Mouse (Mus musculus): ENCODE measurements around the gene Slc7a9.

Slc7a9 gene

DNA sequence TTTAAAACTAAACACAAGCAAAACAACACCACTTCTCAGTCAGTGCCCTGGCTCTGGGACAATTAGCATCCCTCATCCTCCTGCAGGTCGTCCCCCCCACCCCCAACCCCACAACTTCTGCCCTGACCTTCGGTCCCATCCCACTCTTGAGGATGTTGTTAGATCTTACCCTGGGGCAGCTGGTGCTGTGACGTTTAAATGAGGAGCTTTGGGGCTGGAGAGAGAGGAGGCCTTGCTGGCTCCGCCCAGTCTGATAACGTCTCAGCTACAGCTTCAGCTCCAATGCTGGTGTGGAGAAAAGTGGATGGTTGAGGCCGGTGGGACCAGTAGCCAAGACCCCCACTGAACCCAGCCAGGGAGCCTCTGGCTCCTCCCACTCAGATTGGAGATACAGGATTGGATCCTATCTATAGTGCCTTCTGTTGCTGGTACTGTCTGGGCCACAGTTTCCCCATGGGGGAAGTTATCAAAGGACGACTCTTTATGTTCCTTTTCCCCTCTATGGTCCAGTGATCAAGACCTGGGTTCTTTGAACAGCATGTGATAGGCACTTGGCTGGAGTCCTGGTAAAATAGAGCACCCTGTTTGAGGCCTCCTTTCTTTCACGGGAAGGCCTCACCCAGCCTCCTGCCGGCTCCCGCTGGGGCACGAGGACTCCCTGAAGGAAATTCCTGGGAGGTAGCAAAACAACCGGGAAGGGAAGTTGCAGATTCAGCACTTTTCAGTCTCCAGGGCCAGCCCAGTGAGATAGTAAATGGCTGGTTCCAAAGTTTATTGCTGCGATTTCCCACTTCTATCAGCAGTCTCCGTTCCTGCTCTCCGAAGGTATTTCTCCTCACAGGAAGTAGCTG lies at the start of gene Slc7a9:
TSS of gene Slc7a9 (plus strand) at position 801 of the 851 bp plus-strand sequence.
- DNase-seq (ENCODE audit: low spot score) = no peak

DNA sequence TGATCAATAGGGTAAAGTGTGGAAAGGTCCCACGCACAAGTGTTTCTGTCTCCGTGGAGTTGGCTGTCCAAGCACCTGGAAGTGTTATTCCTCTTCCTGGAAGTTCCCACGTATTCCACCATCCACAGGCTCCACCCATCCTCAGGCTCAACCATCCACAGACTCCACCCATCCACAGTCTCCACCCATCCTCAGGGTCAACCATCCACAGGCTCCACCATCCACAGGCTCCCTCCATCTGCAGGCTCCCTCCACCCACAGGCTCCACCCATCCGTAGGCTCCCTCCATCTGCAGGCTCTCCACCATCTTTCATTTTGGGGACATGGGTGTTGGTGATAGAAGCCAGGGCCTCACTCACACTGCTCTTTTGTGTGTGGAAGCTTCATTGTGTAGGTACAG lies 47.4 kb upstream of the Slc7a9 start:
- no peak for DNase-seq (ENCODE audit: low spot score)

DNA sequence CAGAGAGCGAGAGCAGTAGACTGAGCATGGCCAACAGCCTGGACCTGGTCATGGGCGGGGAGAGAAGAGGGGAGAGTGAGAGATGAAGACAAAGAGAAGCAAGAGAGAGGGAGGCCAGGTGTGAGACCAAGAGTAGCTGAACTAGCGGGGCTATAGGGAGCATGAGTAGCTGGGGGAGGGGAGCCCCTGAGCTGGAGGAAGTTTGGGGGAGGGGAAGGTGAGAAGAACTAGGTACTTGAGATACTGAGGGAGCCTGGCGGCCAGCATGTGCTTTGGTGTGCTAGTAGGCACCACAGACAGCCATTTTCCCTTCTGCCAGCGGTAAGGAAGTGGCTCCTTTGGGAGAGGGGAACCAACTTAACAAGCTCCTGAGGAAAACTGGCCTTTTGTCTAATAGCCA lies 33.4 kb upstream of the Slc7a9 start:
- no peak for DNase-seq (ENCODE audit: low spot score)

DNA sequence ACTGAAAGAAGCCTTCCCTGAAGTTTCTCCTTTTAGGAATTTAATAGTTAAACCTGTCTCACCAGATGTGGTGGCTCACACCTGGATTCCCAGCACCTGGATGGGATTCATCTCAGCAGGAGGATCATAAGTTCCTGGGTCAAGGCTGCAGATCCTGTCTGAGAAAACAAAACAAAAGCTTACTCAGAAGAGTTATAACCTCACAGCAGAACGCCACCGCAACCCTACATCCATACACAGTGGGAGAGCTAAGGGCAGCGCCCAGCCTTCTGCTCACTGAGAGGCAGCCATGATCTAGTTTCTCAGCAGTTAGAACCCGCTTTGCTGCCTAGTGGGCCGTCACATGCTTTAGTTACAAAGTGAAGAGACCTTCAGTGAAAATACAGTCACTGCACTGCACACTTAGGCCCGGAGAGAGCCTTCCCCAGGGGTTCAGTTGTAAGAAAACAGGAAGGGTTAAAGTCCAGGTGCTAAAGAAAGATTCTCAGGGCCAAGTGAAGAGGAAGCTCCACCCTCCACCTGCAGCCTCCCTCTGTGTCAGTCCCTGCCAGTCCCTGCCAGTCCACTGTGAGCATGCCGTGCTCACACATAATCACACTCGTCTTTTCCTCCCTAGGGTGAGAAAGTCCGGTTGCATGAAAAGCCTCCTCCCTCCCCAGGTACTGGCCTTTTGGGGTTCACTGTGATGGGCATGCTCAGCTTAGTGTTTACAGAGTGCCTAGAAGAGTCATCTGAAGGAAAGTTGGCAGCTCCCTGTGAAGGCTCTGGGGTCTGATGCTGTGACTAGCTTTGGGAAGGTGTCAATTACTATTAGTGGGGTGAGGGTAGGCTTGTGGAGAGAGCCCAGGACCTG lies 32.6 kb upstream of the Slc7a9 start:
- no peak for DNase-seq (ENCODE audit: low spot score)

DNA sequence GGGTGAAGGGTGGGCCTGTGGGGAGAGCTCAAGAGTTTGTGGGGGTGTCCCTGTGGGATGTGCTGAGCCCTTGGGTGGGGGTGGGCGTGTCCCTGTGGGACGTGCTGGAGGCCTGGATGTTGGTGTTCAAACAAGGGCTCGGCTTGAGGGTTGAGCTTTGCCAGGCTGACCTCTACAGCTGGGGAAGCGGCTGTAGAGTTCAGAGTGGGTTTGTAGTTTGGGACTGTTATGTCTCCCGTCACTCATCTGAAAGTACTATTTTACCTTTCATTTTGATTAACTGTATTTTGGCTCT lies 32.0 kb upstream of the Slc7a9 start:
- DNase-seq (ENCODE audit: low spot score) = no peak

DNA sequence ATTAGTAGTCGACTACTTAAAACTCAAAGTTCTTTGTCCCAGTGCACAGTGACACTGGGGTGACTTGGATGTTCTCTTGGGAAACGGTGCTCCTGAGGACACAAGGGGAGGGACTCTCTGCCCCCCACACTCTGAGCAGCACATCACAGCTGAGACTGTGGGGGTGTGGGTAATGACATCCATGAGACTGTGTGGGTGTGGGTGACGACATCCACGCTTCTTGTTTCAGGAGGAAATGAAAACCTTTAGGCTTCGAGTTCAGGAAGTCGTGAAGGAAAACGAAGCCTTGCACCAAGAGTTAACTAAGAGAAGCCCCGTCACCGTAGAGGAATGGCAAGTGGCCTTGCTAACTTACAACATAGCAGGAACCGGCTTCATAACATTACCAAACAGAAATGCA lies 25.5 kb upstream of the Slc7a9 start:
- DNase-seq (ENCODE audit: low spot score) = no peak

DNA sequence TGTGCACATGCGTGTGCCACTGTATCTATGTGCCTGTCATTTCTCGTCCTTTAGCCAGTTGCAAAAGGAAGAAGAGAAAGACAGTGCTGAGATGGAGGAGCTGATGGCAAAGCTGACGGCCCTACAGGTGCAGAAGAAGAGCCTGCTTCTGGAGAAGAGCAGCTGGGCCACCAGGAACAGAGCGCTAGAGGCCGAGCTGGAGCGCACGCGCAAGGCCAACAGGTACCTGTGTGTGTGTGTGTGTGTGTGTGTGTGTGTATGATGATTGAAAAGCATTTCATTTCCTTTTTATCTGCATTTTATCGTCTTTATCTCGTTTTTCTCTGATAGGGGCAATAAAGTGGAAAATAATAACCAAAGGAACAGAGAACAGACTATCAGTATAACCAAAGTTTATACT lies 20.4 kb upstream of the Slc7a9 start:
- DNase-seq (ENCODE audit: low spot score) = no peak

DNA sequence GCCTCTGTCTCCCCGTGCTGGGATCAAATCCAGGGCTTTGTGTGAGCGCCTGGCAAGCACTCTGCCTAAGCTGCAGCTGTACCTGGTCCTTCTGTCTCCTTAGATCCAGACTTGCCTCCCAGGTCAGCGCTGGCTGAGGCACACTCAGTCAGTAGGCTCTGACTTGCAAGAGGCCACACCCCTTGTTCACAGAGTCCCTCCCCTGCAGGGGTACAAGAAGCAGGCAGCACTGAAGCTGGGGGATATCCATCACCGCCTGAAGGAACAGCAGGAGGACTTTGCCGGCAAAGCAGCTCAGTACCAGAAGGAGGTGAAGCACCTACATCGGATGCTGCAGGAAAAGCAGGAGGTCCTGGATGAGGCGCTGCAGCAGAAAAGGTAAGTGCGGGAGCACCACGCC lies 13.3 kb upstream of the Slc7a9 start:
- no peak for DNase-seq (ENCODE audit: low spot score)

DNA sequence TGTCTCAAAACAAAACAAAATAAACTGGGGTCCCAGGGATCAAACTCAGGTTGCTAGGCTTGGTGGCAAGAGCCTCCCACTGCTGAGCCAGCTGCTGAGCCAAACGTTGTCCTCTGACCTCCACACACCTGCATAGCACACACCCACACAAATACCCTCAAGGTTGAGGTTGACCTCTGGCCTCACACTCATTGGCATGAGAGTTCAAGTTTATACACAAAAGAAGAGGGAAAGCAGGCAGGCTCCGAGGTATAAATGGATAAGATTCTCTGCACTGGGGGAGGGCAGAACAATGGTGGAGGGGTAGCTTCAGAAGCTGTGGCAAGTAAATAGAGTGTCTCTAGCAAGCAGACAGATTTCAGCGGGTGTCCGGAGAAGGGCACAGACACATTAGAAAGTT lies 1.1 kb upstream of the Slc7a9 start:
- no peak for DNase-seq (ENCODE audit: low spot score)

DNA sequence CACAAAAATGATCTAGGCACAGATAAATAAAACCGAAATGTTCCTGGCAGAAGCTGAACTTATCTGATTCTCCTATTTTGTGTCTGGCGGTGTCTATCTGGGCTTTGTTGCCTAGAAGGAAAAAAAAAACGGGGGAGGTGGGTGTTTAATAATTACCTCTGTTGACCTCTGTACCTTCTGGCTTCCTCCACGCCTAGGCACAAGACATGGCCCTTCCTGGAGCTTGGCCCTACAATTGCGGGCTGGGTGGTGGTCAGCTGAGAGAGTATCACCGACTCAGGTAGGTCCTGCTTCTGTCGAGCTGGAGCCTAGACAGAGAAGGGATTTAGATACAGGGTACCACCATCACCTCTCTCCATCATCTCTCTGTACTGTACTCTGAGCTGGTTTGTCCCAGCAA lies 271 bp downstream of the Slc7a9 start:
- DNase-seq (ENCODE audit: low spot score) = no peak

DNA sequence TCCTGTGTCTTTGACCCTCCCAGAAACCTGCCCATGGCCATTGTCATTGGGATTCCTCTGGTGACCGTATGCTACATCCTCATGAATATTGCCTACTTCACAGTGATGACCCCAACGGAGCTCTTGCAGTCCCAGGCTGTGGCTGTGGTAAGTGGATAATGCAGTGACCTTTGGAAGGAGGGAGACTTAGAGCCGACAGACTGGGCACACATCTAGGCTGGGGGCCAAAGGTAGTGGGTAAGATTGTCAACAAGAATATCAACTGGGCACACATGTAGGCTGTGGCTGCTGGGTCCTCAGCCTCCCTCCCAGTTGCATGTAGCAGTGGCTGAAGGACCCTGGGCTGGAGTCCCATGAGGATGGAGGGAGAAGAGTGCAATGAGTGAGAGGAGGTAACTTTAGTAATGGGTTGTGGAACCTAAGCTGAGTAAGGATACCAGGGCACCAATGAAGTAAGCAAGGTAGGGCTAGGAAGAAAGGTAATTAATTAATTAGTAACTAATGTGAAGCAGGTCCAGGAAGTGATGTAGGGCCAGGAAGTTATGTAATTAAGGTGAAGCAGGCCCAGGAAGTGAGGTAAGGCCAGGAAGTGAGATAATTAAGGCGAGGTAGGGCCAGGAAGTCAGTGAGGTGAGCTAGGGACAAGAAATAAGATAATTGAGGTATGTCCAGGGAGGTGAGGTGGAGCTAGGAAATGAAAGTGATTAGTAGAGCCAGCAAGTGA lies 7.7 kb downstream of the Slc7a9 start:
- DNase-seq (ENCODE audit: low spot score) = no peak

DNA sequence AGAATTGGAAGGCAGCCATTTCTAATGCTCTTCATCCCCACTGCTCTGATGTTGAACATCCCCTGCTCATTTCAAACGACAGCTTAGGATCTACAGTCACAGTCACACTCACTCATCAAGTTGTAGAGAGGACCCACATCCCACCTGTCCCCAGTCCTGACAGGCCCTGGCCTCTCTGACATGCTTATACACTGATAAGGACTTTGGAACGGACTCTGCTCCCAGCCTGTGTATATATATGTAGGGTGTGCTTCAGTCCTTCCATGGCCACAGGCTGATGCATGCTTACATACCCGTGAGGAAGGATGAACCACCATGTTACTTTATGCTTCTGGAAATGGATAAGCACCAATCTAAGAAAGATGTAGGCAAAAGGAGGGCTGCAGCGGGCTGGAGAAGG lies 12.4 kb downstream of the Slc7a9 start:
- DNase-seq (ENCODE audit: low spot score) = no peak

DNA sequence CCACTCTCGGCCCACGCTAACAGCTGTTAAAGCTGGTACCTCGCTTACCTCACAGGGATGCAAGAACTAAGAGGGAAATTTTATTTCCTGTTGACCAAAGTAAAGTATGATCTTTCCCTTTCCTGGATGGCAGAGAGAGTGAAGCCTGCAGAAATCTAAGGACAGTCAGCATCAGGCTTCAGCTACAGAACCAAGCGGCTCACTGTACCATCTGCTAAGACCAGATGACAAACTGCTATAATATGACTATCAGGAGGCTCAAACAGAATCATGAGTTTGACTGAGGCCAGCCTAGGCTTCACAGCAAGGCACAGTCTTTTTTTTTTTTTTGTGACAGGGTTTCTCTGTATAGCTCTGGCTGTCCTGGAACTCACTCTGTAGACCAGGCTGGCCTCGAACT lies 16.4 kb downstream of the Slc7a9 start:
- no peak for DNase-seq (ENCODE audit: low spot score)

DNA sequence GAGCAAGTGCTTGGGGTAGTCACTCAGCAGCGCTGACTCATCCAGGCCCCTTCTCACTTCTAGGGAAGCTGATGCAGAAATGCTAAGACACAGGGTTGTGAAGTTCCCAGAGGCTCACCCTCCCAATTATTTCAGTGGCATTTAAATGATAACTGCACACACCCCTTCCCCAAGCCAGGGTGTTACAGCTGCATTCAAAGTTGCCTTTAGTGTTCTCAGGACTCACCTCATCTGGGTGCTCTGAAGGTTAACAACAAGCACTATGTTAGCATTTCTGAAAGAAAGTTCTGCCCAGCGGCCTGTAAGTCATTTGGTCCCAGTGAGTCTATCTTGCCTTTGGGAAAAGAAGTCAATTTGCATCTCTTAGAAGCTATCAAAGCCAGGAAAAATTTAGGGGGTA lies 19.3 kb downstream of the Slc7a9 start:
- no peak for DNase-seq (ENCODE audit: low spot score)

DNA sequence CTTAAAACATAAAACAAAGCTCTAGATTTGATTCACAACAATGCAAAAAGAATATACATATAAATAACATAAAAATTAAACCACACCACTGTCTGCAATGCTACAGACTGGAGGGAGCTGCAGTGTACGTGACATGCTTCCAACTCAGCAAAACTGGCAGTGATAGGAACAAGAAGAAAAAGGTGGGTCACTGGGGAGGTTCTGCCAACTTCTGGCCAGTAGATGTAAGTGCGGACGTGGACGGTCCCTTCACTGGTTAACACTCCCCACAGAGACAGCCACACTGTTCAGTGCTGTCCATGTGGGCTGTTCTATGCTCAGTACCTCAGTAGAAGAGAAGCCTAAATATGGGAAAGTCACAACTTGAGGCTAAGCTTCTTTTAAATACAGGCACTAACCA lies 22.2 kb downstream of the Slc7a9 start:
- DNase-seq (ENCODE audit: low spot score) = no peak

DNA sequence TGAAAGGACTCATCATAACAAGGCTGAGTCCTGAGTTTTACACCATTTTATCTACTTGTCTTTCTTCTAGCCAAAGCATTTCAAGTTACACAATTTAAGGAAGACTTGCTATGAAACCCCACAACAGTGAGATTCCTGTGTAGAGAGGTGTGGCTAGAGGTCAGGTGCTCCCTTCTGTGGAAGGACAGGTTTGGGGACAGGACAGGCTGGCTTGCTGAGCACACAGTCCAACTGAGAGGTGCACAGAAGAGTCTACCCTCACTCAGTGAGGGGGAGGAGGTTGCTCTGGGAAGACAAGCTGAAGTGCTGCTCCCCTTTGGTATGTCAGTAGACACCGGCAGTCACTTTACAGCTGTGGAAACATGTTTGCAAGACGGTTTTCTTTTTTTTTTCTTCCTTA lies 27.9 kb downstream of the Slc7a9 start:
- DNase-seq (ENCODE audit: low spot score) = no peak

DNA sequence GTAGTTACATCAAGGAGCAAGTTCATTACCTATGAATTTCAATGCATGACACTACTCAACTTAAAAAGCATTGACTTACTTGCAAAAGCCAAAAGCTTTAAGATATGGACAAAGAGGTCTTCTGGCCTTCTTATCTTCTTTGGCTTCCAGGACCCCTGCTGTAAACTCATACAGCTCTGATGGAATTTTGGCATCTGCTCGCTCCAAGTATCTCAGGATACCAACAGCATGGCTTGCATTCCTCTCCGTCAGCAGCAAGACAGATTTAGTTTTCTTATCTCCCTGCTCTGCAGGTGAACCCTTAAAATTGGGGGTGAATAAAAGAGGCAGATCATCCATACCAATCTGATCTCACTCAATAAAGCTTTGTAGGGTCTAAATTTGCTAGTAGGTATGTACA lies 36.5 kb downstream of the Slc7a9 start:
- no peak for DNase-seq (ENCODE audit: low spot score)

DNA sequence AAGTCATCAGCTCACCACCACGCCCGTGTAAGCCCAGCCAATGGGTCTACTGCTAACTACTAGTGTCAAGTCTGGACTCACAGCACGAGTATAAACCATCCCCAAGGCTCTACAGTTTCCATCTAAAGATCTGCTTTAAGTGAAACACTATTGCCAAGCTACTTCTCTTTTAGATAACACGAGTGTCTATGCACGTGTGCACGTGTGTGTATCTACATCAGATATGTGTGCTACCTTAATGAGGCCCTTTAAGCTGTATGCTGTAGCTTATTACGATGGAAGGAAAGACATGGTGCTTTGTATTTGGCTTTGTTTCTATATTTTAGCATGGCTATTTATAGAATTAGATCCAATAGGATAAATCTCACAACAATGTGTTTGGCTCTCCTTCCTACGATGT lies 38.0 kb downstream of the Slc7a9 start:
- no peak for DNase-seq (ENCODE audit: low spot score)

DNA sequence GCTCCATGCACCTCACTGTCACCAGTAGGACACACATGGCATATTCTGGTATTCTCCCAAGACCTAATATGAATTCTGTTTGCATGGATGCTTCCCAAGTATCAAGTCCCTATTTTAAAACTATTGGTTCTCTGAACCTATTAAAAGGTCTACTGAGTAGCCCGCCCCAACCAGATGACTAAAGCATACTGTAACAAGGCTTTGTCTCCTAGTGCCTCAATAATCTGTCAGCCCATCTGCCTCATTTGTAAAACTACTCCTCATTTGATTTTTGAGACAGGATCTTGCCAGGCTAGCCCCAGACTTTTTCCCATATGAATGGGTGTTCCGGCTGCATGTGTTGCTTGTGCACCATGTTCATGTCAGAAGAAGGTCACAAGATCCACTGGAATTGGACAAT lies 41.6 kb downstream of the Slc7a9 start:
- DNase-seq (ENCODE audit: low spot score) = no peak

DNA sequence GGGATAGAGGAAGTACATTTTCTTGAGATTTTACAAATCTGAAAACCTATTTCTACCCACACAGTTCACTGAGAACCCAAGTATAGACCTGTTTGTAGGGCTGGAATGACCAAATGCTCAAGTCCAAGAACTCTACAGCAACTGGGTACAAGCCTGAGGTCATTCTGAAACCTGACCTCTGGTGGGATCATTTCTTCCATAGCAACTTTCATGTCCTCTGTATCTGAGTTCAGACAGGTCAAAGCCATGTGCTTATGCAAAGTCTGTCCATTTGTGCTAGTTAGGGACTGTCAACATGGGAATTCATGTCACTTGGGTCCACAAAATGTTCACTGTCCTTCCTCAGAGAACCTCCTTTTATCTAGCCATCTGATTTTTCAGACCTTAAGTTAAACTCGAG lies 42.4 kb downstream of the Slc7a9 start:
- no peak for DNase-seq (ENCODE audit: low spot score)

DNA sequence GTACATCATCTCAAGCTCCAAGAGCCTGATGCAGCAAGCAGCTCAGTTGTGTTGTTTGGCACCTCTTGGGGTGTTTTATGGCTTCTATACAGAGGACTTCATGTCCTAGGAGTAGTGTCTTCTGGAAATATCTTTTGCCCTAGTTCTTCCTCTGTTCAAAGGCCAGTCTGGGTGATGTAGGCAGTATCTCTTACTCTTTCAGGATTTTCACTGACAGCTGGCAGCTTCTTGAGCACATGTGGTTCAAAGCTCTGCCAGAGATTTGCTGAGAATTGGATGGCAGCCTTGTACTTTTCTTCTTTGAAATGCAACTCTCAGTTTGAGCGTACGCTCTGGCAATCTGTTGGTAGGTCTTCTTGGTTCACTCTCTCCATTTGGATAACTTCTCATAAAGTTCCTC lies 48.9 kb downstream of the Slc7a9 start:
- no peak for DNase-seq (ENCODE audit: low spot score)

DNA sequence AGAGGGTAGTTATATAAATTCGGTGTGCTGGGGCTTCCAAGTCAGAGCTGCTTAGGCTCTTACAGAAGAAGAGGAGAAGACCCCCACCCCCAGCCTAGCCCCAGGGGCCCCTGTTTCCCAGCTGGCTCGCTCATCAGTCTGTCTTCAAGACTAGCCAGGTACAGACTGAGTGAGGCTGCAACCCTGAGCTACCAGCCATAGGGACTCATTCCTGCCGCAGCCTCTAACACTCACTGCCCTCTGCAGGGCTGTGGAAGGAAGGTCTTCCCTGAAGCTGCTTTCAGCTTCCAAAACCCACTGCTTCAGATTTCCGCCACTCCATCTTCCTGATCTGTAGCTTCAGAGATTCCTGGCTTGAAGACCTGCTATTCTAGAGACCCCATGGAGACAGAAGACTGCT lies 53.4 kb downstream of the Slc7a9 start:
- DNase-seq (ENCODE audit: low spot score) = no peak

All from ovary, postnatal 10 days (tissue).